Comparison of ENCODE assay signal across 11 mouse cellular contexts in genomic region chr9:41918657-41919380, GRCm38 (mm10).
DNase-seq lines count a peak whose midpoint lies in the region; ATAC-seq and TF ChIP-seq lines count a peak whose summit lies in the region.
"Had no signal": no experiment of that assay in that cellular context is flagged by ENCODE, and none has a peak within 500 bp of the region (broad histone marks: within the 10 kb centered on the region; RNA-seq: fewer than 3 reads in every experiment).

No protein-coding gene starts in this region.

- peak; percentile 76 for ATAC-seq in neural tube, embryonic 11.5 days (ENCODE audit: insufficient read depth, low FRiP score, low TSS enrichment)
- ATAC-seq in forebrain, embryonic 11.5 days (replicated peaks; ENCODE audit: low FRiP score) = peak; percentile 77
- ATAC-seq in limb, embryonic 13.5 days (ENCODE audit: low FRiP score, low read depth) = peak; percentile 55; the same call in 1 of the 2 replicates

- H3K4me2 ChIP-seq in neural tube, embryonic 11.5 days (ENCODE audit: low read depth) = no peak overlapping the region
- H3K4me2 ChIP-seq in forebrain, embryonic 11.5 days (ENCODE audit: low read depth, low read length, severe bottlenecking) = no peak overlapping the region
- H3K4me2 ChIP-seq in limb, embryonic 13.5 days (replicated peaks) = peak overlapping the region; percentile 46

- no peaks in the 10 kb centered on the region for H3K36me3 ChIP-seq in neural tube, embryonic 11.5 days (ENCODE audit: control insufficient read depth, insufficient read depth, low read length)
- no peaks in the 10 kb centered on the region for H3K36me3 ChIP-seq in forebrain, embryonic 11.5 days (ENCODE audit: control insufficient read depth, insufficient read depth, low read length)
- H3K36me3 ChIP-seq in limb, embryonic 13.5 days = no peaks in the 10 kb centered on the region
- H3K36me3 ChIP-seq: G1E had no signal

- no peaks in the 10 kb centered on the region for H3K9me3 ChIP-seq in neural tube, embryonic 11.5 days (ENCODE audit: control insufficient read depth, low read length)
- H3K9me3 ChIP-seq in forebrain, embryonic 11.5 days (ENCODE audit: control insufficient read depth, low read length) = no peaks in the 10 kb centered on the region
- H3K9me3 ChIP-seq in limb, embryonic 13.5 days = no peaks in the 10 kb centered on the region

- TF ChIP-seq CTCF in gastrocnemius, adult 2 months (IDR thresholded peaks at IDR 0.05) = no peak

- H3K4me3 ChIP-seq in neural tube, embryonic 11.5 days (ENCODE audit: low read depth, low read length) = no peak overlapping the region
- H3K4me3 ChIP-seq in forebrain, embryonic 11.5 days (ENCODE audit: low read depth, low read length) = no peak overlapping the region
- no peak overlapping the region for H3K4me3 ChIP-seq in limb, embryonic 13.5 days
- no peak overlapping the region for H3K4me3 ChIP-seq in gastrocnemius, adult 2 months
- H3K4me3 ChIP-seq: erythroblast, embryonic 14.5 days had no signal

- intact Hi-C loops in gastrocnemius, adult 2 months (cut with DNase I) = no loop called here

- peaks cover 8% of the 10 kb centered on the region for H3K4me1 ChIP-seq in neural tube, embryonic 11.5 days (ENCODE audit: control insufficient read depth, insufficient read depth, low read length)
- peaks cover 16% of the 10 kb centered on the region for H3K4me1 ChIP-seq in forebrain, embryonic 11.5 days (replicated peaks; ENCODE audit: control insufficient read depth, insufficient read depth, low read length)
- peaks cover 32% of the 10 kb centered on the region for H3K4me1 ChIP-seq in limb, embryonic 13.5 days

- no peaks in the 10 kb centered on the region for H3K27me3 ChIP-seq in neural tube, embryonic 11.5 days (ENCODE audit: control insufficient read depth, insufficient read depth, low read length)
- H3K27me3 ChIP-seq in forebrain, embryonic 11.5 days (ENCODE audit: control insufficient read depth, insufficient read depth, low read length) = no peaks in the 10 kb centered on the region
- no peaks in the 10 kb centered on the region for H3K27me3 ChIP-seq in limb, embryonic 13.5 days

- 53% methylated on average over 14 of the region's 14 CpGs for WGBS in neural tube, embryonic 11.5 days
- 13% methylated on average over 14 of the region's 14 CpGs for WGBS in forebrain, embryonic 11.5 days
- WGBS in limb, embryonic 13.5 days = 17% methylated on average over 14 of the region's 14 CpGs

- H3K9ac ChIP-seq in neural tube, embryonic 11.5 days (ENCODE audit: low read length) = no peak overlapping the region
- H3K9ac ChIP-seq in forebrain, embryonic 11.5 days (ENCODE audit: low read length) = peak overlapping the region; percentile 23; the same call in 1 of the 2 replicates
- 0 out of 2 replicates have a peak overlapping the region, but pooled peaks have one; percentile 45 for H3K9ac ChIP-seq in limb, embryonic 13.5 days

- H3K27ac ChIP-seq in neural tube, embryonic 11.5 days (ENCODE audit: low read depth, low read length) = peak overlapping the region; percentile 64
- H3K27ac ChIP-seq in forebrain, embryonic 11.5 days (ENCODE audit: low read depth, low read length) = peak overlapping the region; percentile 84
- H3K27ac ChIP-seq in limb, embryonic 13.5 days = peak overlapping the region; percentile 93
- H3K27ac ChIP-seq in gastrocnemius, adult 2 months = no peak overlapping the region

- DNase-seq in neural tube, embryonic 11.5 days (ENCODE audit: low spot score) = peak; percentile 42
- DNase-seq in neural tube, embryonic 10.5 days (ENCODE audit: extremely low spot score, low spot score) = no peak
- DNase-seq in forebrain, embryonic 11.5 days (ENCODE audit: low spot score) = peak; percentile 66
- DNase-seq in telencephalon, adult 2 months (ENCODE audit: low read depth, low spot score) = peak; percentile 50
- no peak for DNase-seq in cerebellum, adult 9-11 months
- no peak for DNase-seq in gastrocnemius, adult 2 months
- DNase-seq: kidney, postnatal 4 days; thymus, adult 18-20 months had no signal

Comparison
In these comparisons a context has a peak if more than half of its experiments do, and no peak if none do; other contexts are left out.
1. DNase-seq: peak in neural tube, embryonic 11.5 days (single experiment), forebrain, embryonic 11.5 days (single experiment) and telencephalon, adult 2 months (single experiment); none in neural tube, embryonic 10.5 days (single experiment), cerebellum, adult 9-11 months (single experiment) and gastrocnemius, adult 2 months (single experiment).
2. Peak in every context shown above with its lines, with median percentiles within 50 percentile points of each other: ATAC-seq.